Mouse (Mus musculus): ENCODE measurements at regions not wholly inside any gene's neighbourhood (a gene's known extent, or its start where the extent isn't known, plus 50 kb on each side); places are given as distances from the start of the nearest gene placed in this dataset.

GRCm38 (mm10) chr14:25340845-25341244, 118.1 kb upstream of the Zmiz1 start:
- TF ChIP-seq CTCF (conservative IDR thresholded peaks at IDR 0.05; ENCODE audit: low read length), result no peak
- no peak for TF ChIP-seq POU5F1 (IDR thresholded peaks at IDR 0.05; ENCODE audit: borderline replicate concordance, low read length)
